Mouse (Mus musculus): Measurements from ENCODE around the gene Nrxn1.

DNA sequence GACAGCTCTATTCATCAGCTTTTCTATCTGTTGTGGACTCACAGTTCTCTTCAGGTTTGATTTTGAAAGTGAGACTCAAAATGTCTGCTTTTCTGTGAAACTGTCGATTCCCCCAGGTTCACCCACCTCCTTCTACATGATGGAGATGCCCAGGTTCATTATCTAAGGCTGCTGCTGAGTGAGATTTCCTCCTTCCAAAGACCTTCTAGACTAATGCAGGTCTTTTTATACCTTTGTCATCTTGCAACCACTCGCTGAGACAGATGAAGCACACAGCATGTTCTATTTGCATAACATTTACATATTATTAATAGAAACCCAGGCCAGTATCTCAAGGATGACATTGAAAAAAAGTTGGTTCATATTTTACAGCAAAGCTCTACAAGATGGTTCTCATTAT is 295.9 kb downstream of the Nrxn1 start:
- TF ChIP-seq EP300 (IDR thresholded peaks at IDR 0.05; ENCODE audit: insufficient read depth, low read depth, low read length): no peak
- TF ChIP-seq CTCF (IDR thresholded peaks at IDR 0.05): no peak
